Mouse (Mus musculus) kidney, embryonic 14.5 days (tissue): ENCODE data around the gene Focad. TPM values are rescaled to one million over a fixed set of nuclear protein-coding genes. Genes with fewer than 3 reads are reported as not detected.
A peak's percentile ranks its signal among the peaks of the same experiment; 100 is the strongest.

Experiments
- ATAC-seq: fragments of 200-750 bp; cut with Nextera tagmentation; 2 replicates; pipeline ENCODE4 v1.8.0; 2017; ENCODE audit warnings: moderate number of reproducible peaks, mild to moderate bottlenecking, moderate TSS enrichment, moderate library complexity; ENCODE audit not compliant: low FRiP score, low TSS enrichment
- H3K27ac ChIP-seq: fragments of 300-500 bp; sonication (generic); 2 replicates; pipeline ENCODE4 v1.5.1; 2014; ENCODE audit warnings: low read depth, mild to moderate bottlenecking, low read length, moderate library complexity, mixed read lengths
- H3K27me3 ChIP-seq: fragments of 300-500 bp; sonication (generic); 2 replicates; pipeline ENCODE4 v1.6.1; 2014; ENCODE audit warnings: mild to moderate bottlenecking, low read length; ENCODE audit not compliant: control insufficient read depth, insufficient read depth
- H3K36me3 ChIP-seq: fragments of 300-500 bp; sonication (generic); 2 replicates; pipeline ENCODE4 v1.6.1; 2014; ENCODE audit warnings: low read length, mixed read lengths; ENCODE audit not compliant: control insufficient read depth, insufficient read depth
- H3K4me1 ChIP-seq: fragments of 300-500 bp; sonication (generic); 2 replicates; pipeline ENCODE4 v1.6.1; 2014; ENCODE audit warnings: low read length, mixed read lengths; ENCODE audit not compliant: control insufficient read depth, insufficient read depth
- H3K4me2 ChIP-seq: fragments of 300-500 bp; sonication (generic); replicated peaks from 2 replicates; pipeline ENCODE4 v1.6.1; 2014; ENCODE audit warnings: low read depth, mild to moderate bottlenecking, low read length
- H3K4me3 ChIP-seq: fragments of 300-500 bp; sonication (generic); 2 replicates; pipeline ENCODE4 v1.5.1; 2014; ENCODE audit warnings: mild to moderate bottlenecking, low read length
- H3K9ac ChIP-seq: fragments of 300-500 bp; sonication (generic); 2 replicates; pipeline ENCODE4 v1.6.1; 2014; ENCODE audit warnings: low read depth, mild to moderate bottlenecking, low read length, moderate library complexity
- H3K9me3 ChIP-seq: fragments of 300-500 bp; sonication (generic); 2 replicates; pipeline ENCODE4 v1.6.1; 2016; ENCODE audit warnings: low read length; ENCODE audit not compliant: control insufficient read depth
- WGBS: fragments of 180-500 bp; shearing (Covaris S2); extraction: QIAGEN DNeasy Blood & Tissue Kit; methylation state at CpG from one replicate; pipeline ENCODE4 v1.1.7; 2014; 5-methylcytosine and 5-hydroxymethylcytosine counted together
- polyA plus RNA-seq: library from polyadenylated mRNA; unstranded; fragments of >200 nt; fragmentation: Nextera tagmentation; extraction: Ambion mirVana; gene quantifications from 2 replicates; pipeline ENCODE4 v1.2.1, GENCODE M21; 2014

The Focad gene
- polyA plus RNA-seq, 1 experiment from 2014 or later = 19.5 TPM

DNA sequence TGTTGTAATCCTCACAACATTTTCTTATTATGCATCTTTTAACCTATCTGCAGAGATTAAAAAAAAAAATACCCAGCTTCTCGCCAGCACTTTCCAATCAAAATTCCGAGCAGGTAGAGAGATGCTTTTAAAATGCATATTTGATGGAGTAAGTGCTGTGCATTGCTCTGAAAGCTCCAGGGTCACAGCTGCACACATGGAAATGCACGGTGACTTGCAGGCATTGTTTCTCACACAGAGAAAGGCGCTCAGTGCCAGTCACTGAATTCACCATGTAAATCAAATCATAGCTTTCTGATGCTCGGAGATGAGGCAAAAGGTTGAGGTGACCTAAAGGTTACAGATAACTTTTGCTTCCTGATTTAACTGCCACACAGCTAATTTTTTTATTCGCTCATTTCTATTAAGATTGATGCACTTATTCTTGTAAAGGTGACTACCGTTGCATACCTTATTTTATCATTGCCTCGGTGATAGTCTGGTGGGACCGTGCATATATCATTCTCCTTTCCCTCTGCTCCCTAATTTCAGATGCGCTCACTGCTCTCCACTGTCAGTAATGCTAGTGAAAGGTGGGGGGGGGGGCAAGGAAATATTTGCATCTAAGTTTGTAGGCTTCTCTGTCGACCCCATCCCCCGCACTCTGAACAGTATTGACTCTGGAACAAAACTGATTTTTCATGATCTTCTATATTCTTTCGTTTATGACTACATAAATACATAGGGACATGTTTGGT lies 69.2 kb downstream of the Focad start:
- Histone ChIP-seq H3K36me3 (no peaks in the 10 kb centered on the region), H3K9me3 (no peaks in the 10 kb centered on the region), H3K27ac (no peak overlapping the region), H3K27me3 (no peaks in the 10 kb centered on the region), H3K4me3 (no peak overlapping the region), H3K4me2 (no peak overlapping the region), H3K9ac (no peak overlapping the region), H3K4me1 (no peaks in the 10 kb centered on the region)
- no peak for ATAC-seq
- WGBS = 83% methylated on average over 13 of the region's 13 CpGs

DNA sequence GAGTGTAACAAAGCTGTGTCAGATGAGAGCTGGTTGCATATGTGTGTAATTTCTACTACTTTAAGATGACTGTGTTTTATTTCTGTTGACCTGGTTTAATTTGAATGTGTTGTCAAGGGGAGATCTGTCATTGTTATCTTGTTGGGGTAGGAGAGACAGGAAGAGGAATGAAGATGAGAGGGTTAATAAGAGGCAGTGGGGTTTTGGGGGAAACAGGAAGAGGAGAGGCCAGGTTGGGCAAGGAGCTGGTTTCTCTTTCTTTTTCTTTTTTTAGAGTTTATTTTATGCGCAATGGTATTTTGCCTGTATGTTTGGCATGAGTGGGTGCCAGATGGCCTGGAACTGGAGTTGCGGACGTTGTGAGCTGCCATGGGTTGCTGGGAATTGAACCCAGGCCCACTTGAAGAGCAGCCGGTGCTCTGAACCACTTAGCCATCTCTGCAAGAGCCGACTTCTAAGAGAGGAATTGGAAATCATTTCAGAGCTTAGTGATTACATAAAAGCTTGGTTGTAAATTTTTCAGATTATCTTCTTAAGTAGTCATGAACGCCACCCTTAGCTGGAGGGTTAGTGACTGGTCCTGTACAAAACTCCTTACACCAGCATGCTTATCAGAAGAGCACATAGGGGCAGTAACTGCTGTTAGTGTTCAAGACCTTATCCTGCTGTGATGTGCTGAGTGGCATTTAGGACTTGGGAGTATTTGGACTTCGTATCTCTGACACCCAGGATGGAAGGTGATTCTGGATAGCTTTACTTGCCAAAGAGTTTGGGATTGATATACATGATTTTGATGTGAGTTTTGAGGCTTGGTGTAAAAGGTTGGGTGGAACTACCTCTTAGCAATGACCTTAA lies 72.8 kb downstream of the Focad start:
- Histone ChIP-seq H3K27ac (no peak overlapping the region), H3K36me3 (no peaks in the 10 kb centered on the region), H3K9me3 (no peaks in the 10 kb centered on the region), H3K9ac (no peak overlapping the region), H3K4me2 (no peak overlapping the region), H3K4me1 (no peaks in the 10 kb centered on the region), H3K4me3 (no peak overlapping the region), H3K27me3 (no peaks in the 10 kb centered on the region)
- ATAC-seq = no peak
- 78% methylated on average over 7 of the region's 7 CpGs for WGBS

DNA sequence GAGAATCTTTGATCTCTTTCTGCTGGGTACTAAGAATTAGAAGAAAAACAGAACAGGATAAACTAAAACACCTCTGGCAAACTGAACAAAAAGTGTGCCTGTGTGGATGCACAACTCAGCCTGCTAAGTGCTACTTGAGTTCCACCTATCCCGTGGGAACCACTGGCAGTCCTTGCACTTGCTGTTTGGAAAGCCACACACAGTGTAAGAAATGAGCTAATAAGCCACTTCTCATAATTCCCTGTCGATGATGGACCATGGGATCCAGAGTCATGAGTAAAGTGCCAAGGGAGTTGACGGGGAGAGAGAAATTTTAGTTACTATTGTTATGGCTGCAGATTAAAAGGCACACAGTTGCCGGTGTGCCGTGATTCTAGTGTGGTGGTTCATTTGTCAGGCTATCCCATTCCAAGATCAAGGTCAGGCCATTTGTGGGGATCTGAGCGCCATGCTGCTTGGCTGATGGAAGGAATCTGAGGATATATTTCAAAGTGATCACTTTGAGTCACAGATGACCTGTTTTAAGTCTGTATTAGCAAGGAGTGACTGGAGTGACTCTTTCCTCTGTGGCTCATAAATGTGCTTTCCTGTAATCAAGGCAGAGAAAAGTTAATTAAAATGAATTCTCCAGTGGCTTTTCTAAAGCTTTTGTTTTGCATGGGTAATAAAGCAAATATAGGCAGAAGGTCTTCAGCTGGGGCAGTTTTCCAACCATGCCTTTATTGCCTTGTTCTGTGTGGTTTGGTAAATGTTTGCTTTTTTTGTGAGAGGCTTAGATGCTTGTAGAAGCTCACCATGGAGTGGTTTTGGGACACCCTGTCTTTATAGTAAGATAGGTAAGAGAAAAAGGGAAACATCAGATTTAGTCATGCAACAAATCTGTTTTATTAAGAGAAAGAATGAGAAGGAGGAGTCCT lies 80.9 kb downstream of the Focad start:
- Histone ChIP-seq H3K9ac (no peak overlapping the region), H3K27ac (no peak overlapping the region), H3K36me3 (no peaks in the 10 kb centered on the region), H3K4me2 (no peak overlapping the region), H3K4me3 (no peak overlapping the region), H3K9me3 (no peaks in the 10 kb centered on the region), H3K4me1 (0 out of 2 replicates have a peak, but pooled peaks cover 2% of the 10 kb centered on the region), H3K27me3 (no peaks in the 10 kb centered on the region)
- peak; percentile 73 for ATAC-seq
- WGBS = 57% methylated on average over 6 of the region's 6 CpGs

DNA sequence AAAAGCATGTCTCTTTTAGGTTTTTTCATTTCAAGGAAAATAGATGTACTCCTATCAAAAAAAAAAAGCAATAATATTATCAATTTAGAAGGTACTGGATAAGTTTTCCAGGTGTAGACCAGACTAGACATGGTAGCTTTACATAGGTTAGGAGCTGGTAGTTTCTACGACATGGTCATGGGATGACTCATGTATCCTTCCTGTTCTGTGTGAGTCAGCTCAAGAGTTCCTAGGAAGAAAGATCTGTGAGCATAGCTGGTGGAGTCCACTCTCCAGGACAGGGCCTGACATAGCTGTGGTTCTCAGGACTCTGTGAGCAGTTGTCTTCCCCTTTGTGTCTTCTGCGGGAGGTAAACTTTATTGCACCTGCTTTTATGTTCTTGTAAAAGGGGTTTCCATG lies 84.9 kb downstream of the Focad start:
- Histone ChIP-seq H3K27me3 (no peaks in the 10 kb centered on the region), H3K9ac (no peak overlapping the region), H3K27ac (no peak overlapping the region), H3K9me3 (no peaks in the 10 kb centered on the region), H3K4me3 (no peak overlapping the region), H3K4me2 (no peak overlapping the region), H3K4me1 (0 out of 2 replicates have a peak, but pooled peaks cover 2% of the 10 kb centered on the region), H3K36me3 (no peaks in the 10 kb centered on the region)
- no peak for ATAC-seq
- WGBS = 79% methylated on average over 2 of the region's 2 CpGs

DNA sequence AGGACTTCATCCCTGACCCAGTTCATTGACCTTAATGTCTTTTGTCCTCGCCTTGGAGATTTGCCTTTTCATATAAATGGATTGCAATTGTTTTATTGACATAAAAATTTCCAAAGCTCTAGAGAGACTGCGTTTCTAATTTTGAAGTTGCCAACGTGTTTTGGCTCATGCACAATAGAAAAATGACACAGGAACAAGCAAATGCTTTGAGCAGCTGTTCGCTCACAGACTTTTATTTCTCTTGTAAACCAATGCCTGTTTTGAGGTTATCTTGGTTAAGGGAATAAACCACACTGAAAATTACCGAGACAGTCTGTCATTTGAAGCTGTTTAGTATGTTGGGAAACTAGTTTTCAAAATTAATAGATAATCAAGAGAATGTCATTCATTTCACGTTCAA lies 89.9 kb downstream of the Focad start:
- Histone ChIP-seq H3K4me1 (no peaks in the 10 kb centered on the region), H3K27ac (no peak overlapping the region), H3K4me3 (no peak overlapping the region), H3K9ac (no peak overlapping the region), H3K4me2 (no peak overlapping the region), H3K9me3 (no peaks in the 10 kb centered on the region), H3K27me3 (no peaks in the 10 kb centered on the region), H3K36me3 (no peaks in the 10 kb centered on the region)
- no peak for ATAC-seq
- 73% methylated on average over 6 of the region's 6 CpGs for WGBS

DNA sequence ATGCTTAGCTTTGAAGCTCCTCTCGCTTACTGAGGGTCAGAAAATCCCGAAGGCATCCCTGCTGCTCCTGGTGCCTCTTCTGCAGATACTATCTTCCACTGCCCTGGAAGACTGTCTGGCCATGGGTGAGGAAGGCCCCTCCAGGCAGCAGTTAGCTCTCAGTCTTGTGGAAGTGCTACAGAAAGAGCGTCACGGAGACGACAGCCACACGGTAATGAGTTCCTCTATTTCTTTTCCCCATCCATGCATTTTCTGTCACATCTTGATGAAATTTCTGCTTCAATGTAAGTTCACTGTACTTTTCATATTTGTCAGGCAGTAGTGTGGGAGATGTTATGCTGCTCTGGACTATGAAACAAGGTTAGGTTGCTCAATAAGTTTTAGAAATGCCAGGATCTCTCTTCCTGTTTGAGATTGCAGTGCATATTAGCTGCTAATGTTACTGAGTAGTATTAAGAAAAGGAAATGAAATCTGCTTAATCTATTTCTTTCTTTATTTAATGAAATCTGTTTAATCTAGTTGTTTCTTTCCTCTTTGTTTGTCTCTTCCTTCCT lies 91.5 kb downstream of the Focad start:
- 86% methylated on average over 6 of the region's 6 CpGs for WGBS
- H3K27me3 ChIP-seq = no peaks in the 10 kb centered on the region
- no peak for ATAC-seq
- no peaks in the 10 kb centered on the region for H3K36me3 ChIP-seq
- H3K9ac ChIP-seq = no peak overlapping the region
- H3K4me1 ChIP-seq = no peaks in the 10 kb centered on the region
- no peak overlapping the region for H3K27ac ChIP-seq
- H3K9me3 ChIP-seq = no peaks in the 10 kb centered on the region
- no peak overlapping the region for H3K4me2 ChIP-seq
- no peak overlapping the region for H3K4me3 ChIP-seq

DNA sequence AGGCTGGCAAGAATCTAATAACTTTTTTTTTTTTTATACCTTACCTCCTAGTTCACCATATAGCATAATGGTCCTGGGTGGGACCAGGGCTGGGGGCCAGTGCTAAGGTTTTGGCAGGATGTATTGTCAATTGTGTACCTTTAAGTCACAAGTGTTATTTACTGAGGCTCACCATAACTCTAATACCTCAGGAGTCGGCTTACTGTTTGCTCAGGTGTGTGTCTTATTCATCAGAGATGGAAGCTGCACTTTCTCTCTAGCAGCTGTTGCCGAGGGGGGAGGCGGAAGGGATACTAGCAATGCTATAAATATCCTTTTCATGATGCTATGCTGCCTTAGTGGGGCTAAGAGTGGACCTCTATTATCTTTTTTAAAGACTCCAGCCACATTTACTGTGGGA lies 93.2 kb downstream of the Focad start:
- Histone ChIP-seq H3K4me3 (no peak overlapping the region), H3K36me3 (no peaks in the 10 kb centered on the region), H3K9me3 (no peaks in the 10 kb centered on the region), H3K4me2 (no peak overlapping the region), H3K27me3 (no peaks in the 10 kb centered on the region), H3K4me1 (no peaks in the 10 kb centered on the region), H3K9ac (no peak overlapping the region), H3K27ac (no peak overlapping the region)
- ATAC-seq = peak; percentile 57; the same call in 1 of the 2 replicates
- WGBS = 42% methylated on average over 3 of the region's 3 CpGs

DNA sequence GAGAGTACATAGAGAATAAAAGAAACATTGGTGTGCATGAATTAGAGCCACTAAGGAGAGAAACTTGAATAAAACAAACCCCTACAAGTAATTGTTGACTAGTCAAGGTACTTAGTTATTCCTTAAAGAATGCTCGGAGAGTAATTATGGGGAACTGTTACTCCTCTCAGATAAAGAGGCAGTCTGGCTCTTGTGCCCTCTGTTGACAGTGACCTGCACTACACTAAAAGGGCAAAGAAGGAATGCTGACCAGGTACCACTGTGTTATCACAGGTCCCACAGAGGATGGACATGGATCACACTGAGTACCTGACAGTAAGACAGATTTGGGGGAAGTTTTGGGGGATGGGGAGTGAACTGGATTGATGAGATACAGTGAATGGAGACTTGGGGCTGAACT lies 95.1 kb downstream of the Focad start:
- 87% methylated on average over 1 of the region's 1 CpGs for WGBS
- Histone ChIP-seq H3K4me2 (no peak overlapping the region), H3K27ac (no peak overlapping the region), H3K9ac (no peak overlapping the region), H3K4me3 (no peak overlapping the region), H3K9me3 (no peaks in the 10 kb centered on the region), H3K4me1 (no peaks in the 10 kb centered on the region), H3K36me3 (no peaks in the 10 kb centered on the region), H3K27me3 (no peaks in the 10 kb centered on the region)
- ATAC-seq = no peak
